In the genomic region with DNA sequence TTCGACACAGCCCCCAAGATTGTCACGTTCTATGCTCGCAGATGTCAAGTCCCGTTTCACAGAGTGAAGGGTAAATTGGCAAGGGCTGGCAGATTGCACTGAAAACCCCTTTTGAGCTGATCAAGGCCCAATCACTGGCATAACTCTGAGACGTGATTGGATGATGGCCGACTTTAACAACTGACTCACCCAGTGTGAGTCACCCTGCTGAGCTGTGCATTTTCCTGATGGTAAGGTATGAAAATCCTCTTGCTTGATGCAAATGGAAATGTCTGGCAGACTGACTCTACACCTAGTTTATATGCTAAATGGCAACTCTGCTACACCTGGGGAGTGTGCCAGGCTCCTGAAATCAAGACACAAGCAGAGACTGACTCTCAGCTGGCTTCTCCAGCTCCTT, we compare ENCODE assay signal across 20 mouse cellular contexts. TPM values are rescaled to one million over a fixed set of nuclear protein-coding genes. Genes with fewer than 3 reads are reported as not detected.
DNase-seq lines count a peak whose midpoint lies in the region; ATAC-seq and TF ChIP-seq lines count a peak whose summit lies in the region.
"Had no signal": no experiment of that assay in that cellular context is flagged by ENCODE, and none has a peak within 500 bp of the region (broad histone marks: within the 10 kb centered on the region; RNA-seq: fewer than 3 reads in every experiment).

No protein-coding gene starts in this region.

- H3K9ac ChIP-seq in forebrain, postnatal 0 days = no peak overlapping the region
- H3K9ac ChIP-seq: limb, embryonic 12.5 days; liver, embryonic 13.5 days had no signal

- H3K27ac ChIP-seq in forebrain, postnatal 0 days (ENCODE audit: low read depth, low read length) = no peak overlapping the region
- H3K27ac ChIP-seq in forebrain, embryonic 10.5 days = no peak overlapping the region
- H3K27ac ChIP-seq: limb, embryonic 12.5 days; liver, embryonic 13.5 days; stomach, postnatal 0 days had no signal

- no peak for TF ChIP-seq CTCF in forebrain, postnatal 0 days (IDR thresholded peaks at IDR 0.05; ENCODE audit: low read depth)

- no peak overlapping the region for H3K4me2 ChIP-seq in forebrain, postnatal 0 days (ENCODE audit: low read depth)
- H3K4me2 ChIP-seq: limb, embryonic 12.5 days; liver, embryonic 13.5 days had no signal

- DNase-seq in forebrain, postnatal 0 days = peak; percentile 58
- no peak for DNase-seq in forebrain, embryonic 10.5 days (ENCODE audit: extremely low spot score, low spot score)
- peak; percentile 71 for DNase-seq in 3T3-L1 (ENCODE audit: low read depth, low spot score)
- DNase-seq in fibroblast of lung, adult 2 months (ENCODE audit: low read depth) = peak; percentile 46
- peak; percentile 52 to 63 for DNase-seq in left cerebral cortex, adult 9 months (ENCODE audit: low spot score in 2 of 2)
- DNase-seq in lung, postnatal 36 days = no peak
- DNase-seq in urinary bladder, postnatal 4 days (ENCODE audit: low spot score in 2 of 2) = no peak
- DNase-seq: cerebellum, adult 9-11 months; embryo, embryonic 11 days; gastrocnemius, postnatal 25 days; kidney, adult 8-10 months; kidney, postnatal 4 days; liver, embryonic 13.5 days; midbrain, embryonic 14.5 days; retina, postnatal 1 day; thymus, postnatal 25 days had no signal

- no peaks in the 10 kb centered on the region for H3K27me3 ChIP-seq in forebrain, postnatal 0 days (ENCODE audit: insufficient read depth, low read length)
- H3K27me3 ChIP-seq in forebrain, embryonic 10.5 days (ENCODE audit: poor library complexity, severe bottlenecking) = no peaks in the 10 kb centered on the region
- H3K27me3 ChIP-seq: limb, embryonic 12.5 days; liver, embryonic 13.5 days had no signal

- peak; percentile 77; the same call in 1 of the 2 replicates for ATAC-seq in forebrain, postnatal 0 days
- ATAC-seq: lung, postnatal 0 days had no signal

- no peaks in the 10 kb centered on the region for H3K4me1 ChIP-seq in forebrain, postnatal 0 days (ENCODE audit: insufficient read depth)
- H3K4me1 ChIP-seq in forebrain, embryonic 10.5 days = no peaks in the 10 kb centered on the region
- H3K4me1 ChIP-seq: limb, embryonic 12.5 days; liver, embryonic 13.5 days had no signal

- no peaks in the 10 kb centered on the region for H3K36me3 ChIP-seq in forebrain, postnatal 0 days (ENCODE audit: insufficient read depth)
- no peaks in the 10 kb centered on the region for H3K36me3 ChIP-seq in forebrain, embryonic 10.5 days (replicated peaks)
- H3K36me3 ChIP-seq: limb, embryonic 12.5 days; liver, embryonic 13.5 days had no signal

- WGBS in forebrain, postnatal 0 days = 50% methylated on average over 6 of the region's 6 CpGs
- 86% methylated on average over 6 of the region's 6 CpGs for WGBS in forebrain, embryonic 10.5 days

- no peak overlapping the region for H3K4me3 ChIP-seq in forebrain, postnatal 0 days (ENCODE audit: low read depth, low read length)
- no peak overlapping the region for H3K4me3 ChIP-seq in forebrain, embryonic 10.5 days
- H3K4me3 ChIP-seq: limb, embryonic 12.5 days; liver, embryonic 13.5 days had no signal

- H3K9me3 ChIP-seq in forebrain, postnatal 0 days (ENCODE audit: low read length) = 0 out of 2 replicates have a peak, but pooled peaks cover 10% of the 10 kb centered on the region
- H3K9me3 ChIP-seq in forebrain, embryonic 10.5 days = peaks cover 16% of the 10 kb centered on the region

RNA-seq across cellular contexts. Expression of gene Fam13c, which starts 42.1 kb away (rescaled TPM):
- total RNA-seq in forebrain, postnatal 0 days (2014; rRNA removed) = 7.4 and 9.6 TPM in 2 replicates
- polyA plus RNA-seq in forebrain, postnatal 0 days (2015; fragmentation: Nextera tagmentation; extraction: Ambion mirVana) = 16.8 and 23.8 TPM in 2 replicates
- 7.1 and 8.4 TPM in 2 replicates for polyA plus RNA-seq in forebrain, embryonic 10.5 days (2016; fragmentation: Nextera tagmentation; extraction: Ambion mirVana)
- total RNA-seq: neutrophil, adult 5-6 weeks had no signal

Comparison
In these comparisons a context has a peak if more than half of its experiments do, and no peak if none do; other contexts are left out.
1. DNase-seq: peak in forebrain, postnatal 0 days (single experiment), 3T3-L1 (single experiment), fibroblast of lung, adult 2 months (single experiment) and left cerebral cortex, adult 9 months (2 of 2); none in forebrain, embryonic 10.5 days (single experiment), lung, postnatal 36 days (single experiment) and urinary bladder, postnatal 4 days (0 of 2).